Mouse (Mus musculus) forebrain, embryonic 15.5 days (tissue): ENCODE measurements at regions not wholly inside any gene's neighbourhood (a gene's known extent, or its start where the extent isn't known, plus 50 kb on each side); places are given as distances from the start of the nearest gene placed in this dataset.
"Not testable (repeated sequence)": the region's sequence is repeated elsewhere in the genome, so short reads cannot be mapped to it uniquely, and the experiment has no call there.

Experiments
- ATAC-seq: fragments of 200-750 bp; cut with Nextera tagmentation; replicated peaks from 2 replicates; pipeline ENCODE4 v1.8.0; 2017; ENCODE audit warnings: mild to moderate bottlenecking, moderate TSS enrichment, moderate library complexity
- H3K27ac ChIP-seq: fragments of 300-500 bp; sonication (generic); replicated peaks from 2 replicates; pipeline ENCODE4 v1.5.1; 2015; ENCODE audit warnings: mild to moderate bottlenecking, inconsistent platforms
- H3K27me3 ChIP-seq: fragments of 300-500 bp; sonication (generic); 2 replicates; pipeline ENCODE4 v1.6.1; 2015; ENCODE audit warnings: inconsistent platforms
- H3K36me3 ChIP-seq: fragments of 300-500 bp; sonication (generic); 2 replicates; pipeline ENCODE4 v1.6.1; 2015; ENCODE audit warnings: mild to moderate bottlenecking, inconsistent platforms
- H3K4me1 ChIP-seq: fragments of 300-500 bp; sonication (generic); 2 replicates; pipeline ENCODE4 v1.6.1; 2015; ENCODE audit warnings: inconsistent platforms
- H3K4me2 ChIP-seq: fragments of 300-500 bp; sonication (generic); replicated peaks from 2 replicates; pipeline ENCODE4 v1.6.1; 2015; ENCODE audit warnings: mild to moderate bottlenecking, inconsistent platforms
- H3K4me3 ChIP-seq: fragments of 300-500 bp; sonication (generic); 2 replicates; pipeline ENCODE4 v1.5.1; 2015; ENCODE audit warnings: mild to moderate bottlenecking, inconsistent platforms
- H3K9ac ChIP-seq: fragments of 300-500 bp; sonication (generic); replicated peaks from 2 replicates; pipeline ENCODE4 v1.6.1; 2015; ENCODE audit warnings: mild to moderate bottlenecking, inconsistent platforms
- H3K9me3 ChIP-seq: fragments of 300-500 bp; sonication (generic); 2 replicates; pipeline ENCODE4 v1.6.1; 2016; ENCODE audit warnings: inconsistent platforms
- WGBS: fragments of 180-500 bp; shearing (Covaris S2); methylation state at CpG from one replicate; pipeline ENCODE4 v1.1.7; 2015; ENCODE audit warnings: mixed read lengths; 5-methylcytosine and 5-hydroxymethylcytosine counted together

GRCm38 (mm10) chr2:44513080-44513724 lies 414.3 kb downstream of the Gtdc1 start:
- H3K4me3 ChIP-seq, result no peak overlapping the region
- H3K27me3 ChIP-seq, result no peaks in the 10 kb centered on the region
- peaks cover 13% of the 10 kb centered on the region for H3K4me1 ChIP-seq
- H3K27ac ChIP-seq, result peak overlapping the region; percentile 71
- no peak overlapping the region for H3K9ac ChIP-seq
- no peak overlapping the region for H3K4me2 ChIP-seq
- H3K36me3 ChIP-seq, result no peaks in the 10 kb centered on the region
- peak; percentile 56 for ATAC-seq
- 27% methylated on average over 6 of the region's 6 CpGs for WGBS
- H3K9me3 ChIP-seq, result no peaks in the 10 kb centered on the region

GRCm38 (mm10) chr2:44512334-44512733 lies 415.1 kb downstream of the Gtdc1 start:
- peak overlapping the region; percentile 71 for H3K27ac ChIP-seq
- ATAC-seq, result peak; percentile 68
- 31% methylated on average over 8 of the region's 8 CpGs for WGBS

GRCm38 (mm10) chr2:44509101-44509500 lies 418.4 kb downstream of the Gtdc1 start:
- no peak overlapping the region for H3K9ac ChIP-seq
- no peak overlapping the region for H3K4me3 ChIP-seq
- no peak overlapping the region for H3K27ac ChIP-seq
- no peaks in the 10 kb centered on the region for H3K9me3 ChIP-seq
- peaks cover 13% of the 10 kb centered on the region for H3K4me1 ChIP-seq
- no peak overlapping the region for H3K4me2 ChIP-seq
- no peaks in the 10 kb centered on the region for H3K27me3 ChIP-seq
- ATAC-seq, result no peak
- H3K36me3 ChIP-seq, result no peaks in the 10 kb centered on the region
- WGBS, result 88% methylated on average over 4 of the region's 4 CpGs

More at GRCm38 (mm10) chr2:44512334-44512733, 415.1 kb downstream of the Gtdc1 start:
- H3K4me2 ChIP-seq, result no peak overlapping the region
- no peaks in the 10 kb centered on the region for H3K9me3 ChIP-seq
- peaks cover 13% of the 10 kb centered on the region for H3K4me1 ChIP-seq
- no peak overlapping the region for H3K4me3 ChIP-seq
- H3K9ac ChIP-seq, result no peak overlapping the region
- no peaks in the 10 kb centered on the region for H3K27me3 ChIP-seq
- no peaks in the 10 kb centered on the region for H3K36me3 ChIP-seq

- WGBS, result 71% methylated on average over 6 of the region's 6 CpGs
- no peaks in the 10 kb centered on the region for H3K9me3 ChIP-seq
- no peaks in the 10 kb centered on the region for H3K27me3 ChIP-seq
- no peaks in the 10 kb centered on the region for H3K36me3 ChIP-seq
- H3K4me2 ChIP-seq, result no peak overlapping the region
- no peak overlapping the region for H3K9ac ChIP-seq
- no peak overlapping the region for H3K27ac ChIP-seq
- no peak overlapping the region for H3K4me3 ChIP-seq
- no peaks in the 10 kb centered on the region for H3K4me1 ChIP-seq
- no peak for ATAC-seq
Measured at GRCm38 (mm10) chr2:44504273-44504672, 423.2 kb downstream of the Gtdc1 start.

- H3K36me3 ChIP-seq, H3K4me3 ChIP-seq, H3K9me3 ChIP-seq, H3K4me1 ChIP-seq, H3K27me3 ChIP-seq, H3K4me2 ChIP-seq, H3K9ac ChIP-seq, H3K27ac ChIP-seq, ATAC-seq: not testable (repeated sequence)
- WGBS, result 100% methylated on average over 1 of the region's 1 CpGs
Measured at GRCm38 (mm10) chr2:44490806-44491205, 436.7 kb downstream of the Gtdc1 start.

- no peak for ATAC-seq
- Histone ChIP-seq H3K4me2 (no peak overlapping the region), H3K36me3 (no peaks in the 10 kb centered on the region), H3K4me1 (no peaks in the 10 kb centered on the region), H3K27ac (no peak overlapping the region), H3K27me3 (no peaks in the 10 kb centered on the region), H3K9ac (no peak overlapping the region), H3K9me3 (no peaks in the 10 kb centered on the region), H3K4me3 (no peak overlapping the region)
- WGBS, result 98% methylated on average over 4 of the region's 4 CpGs
Measured at GRCm38 (mm10) chr2:44490230-44490629, 437.2 kb downstream of the Gtdc1 start.

GRCm38 (mm10) chr2:44485880-44486279 lies 441.6 kb downstream of the Gtdc1 start:
- 73% methylated on average over 14 of the region's 14 CpGs for WGBS

GRCm38 (mm10) chr2:44479746-44480145 lies 447.7 kb downstream of the Gtdc1 start:
- H3K36me3 ChIP-seq, result no peaks in the 10 kb centered on the region
- WGBS, result 95% methylated on average over 5 of the region's 5 CpGs
- no peak overlapping the region for H3K9ac ChIP-seq
- H3K4me3 ChIP-seq, result no peak overlapping the region
- no peak overlapping the region for H3K27ac ChIP-seq
- H3K9me3 ChIP-seq, result no peaks in the 10 kb centered on the region
- no peaks in the 10 kb centered on the region for H3K4me1 ChIP-seq
- no peaks in the 10 kb centered on the region for H3K27me3 ChIP-seq
- ATAC-seq, result no peak
- no peak overlapping the region for H3K4me2 ChIP-seq

More at GRCm38 (mm10) chr2:44485880-44486279, 441.6 kb downstream of the Gtdc1 start:
- Histone ChIP-seq H3K36me3 (no peaks in the 10 kb centered on the region), H3K9me3 (peaks cover 4% of the 10 kb centered on the region; the same call in 1 of the 2 replicates), H3K27ac (no peak overlapping the region), H3K4me2 (no peak overlapping the region), H3K9ac (no peak overlapping the region), H3K27me3 (no peaks in the 10 kb centered on the region), H3K4me1 (no peaks in the 10 kb centered on the region), H3K4me3 (no peak overlapping the region)
- ATAC-seq, result no peak

GRCm38 (mm10) chr2:44475456-44475855 lies 452.0 kb downstream of the Gtdc1 start:
- Histone ChIP-seq H3K4me3 (no peak overlapping the region), H3K4me2 (no peak overlapping the region), H3K9me3 (no peaks in the 10 kb centered on the region), H3K36me3 (no peaks in the 10 kb centered on the region), H3K27ac (no peak overlapping the region), H3K4me1 (peaks cover 4% of the 10 kb centered on the region; the same call in 1 of the 2 replicates), H3K9ac (no peak overlapping the region), H3K27me3 (no peaks in the 10 kb centered on the region)
- ATAC-seq, result no peak
- WGBS, result 90% methylated on average over 1 of the region's 1 CpGs

- H3K4me3 ChIP-seq, result no peak overlapping the region
- peaks cover 4% of the 10 kb centered on the region; the same call in 1 of the 2 replicates for H3K4me1 ChIP-seq
- no peaks in the 10 kb centered on the region for H3K27me3 ChIP-seq
- peak; percentile 71 for ATAC-seq
- no peak overlapping the region for H3K9ac ChIP-seq
- 3% methylated on average over 3 of the region's 3 CpGs for WGBS
- no peaks in the 10 kb centered on the region for H3K9me3 ChIP-seq
- H3K36me3 ChIP-seq, result no peaks in the 10 kb centered on the region
- no peak overlapping the region for H3K4me2 ChIP-seq
- no peak overlapping the region for H3K27ac ChIP-seq
Measured at GRCm38 (mm10) chr2:44474653-44475052, 452.8 kb downstream of the Gtdc1 start.

- H3K36me3 ChIP-seq, result no peaks in the 10 kb centered on the region
Measured at GRCm38 (mm10) chr2:44471381-44471780, 456.1 kb downstream of the Gtdc1 start.

GRCm38 (mm10) chr2:44470953-44471352 lies 456.5 kb downstream of the Gtdc1 start:
- WGBS, result 97% methylated on average over 5 of the region's 5 CpGs
- H3K4me1 ChIP-seq, result peaks cover 4% of the 10 kb centered on the region; the same call in 1 of the 2 replicates
- no peak for ATAC-seq

More at GRCm38 (mm10) chr2:44471381-44471780, 456.1 kb downstream of the Gtdc1 start:
- no peak overlapping the region for H3K4me3 ChIP-seq
- H3K9ac ChIP-seq, result no peak overlapping the region
- peaks cover 4% of the 10 kb centered on the region; the same call in 1 of the 2 replicates for H3K4me1 ChIP-seq
- no peak overlapping the region for H3K4me2 ChIP-seq
- no peaks in the 10 kb centered on the region for H3K27me3 ChIP-seq
- H3K9me3 ChIP-seq, result no peaks in the 10 kb centered on the region
- ATAC-seq, result no peak
- H3K27ac ChIP-seq, result no peak overlapping the region

GRCm38 (mm10) chr2:44464631-44465030 lies 462.8 kb downstream of the Gtdc1 start:
- Histone ChIP-seq H3K36me3 (no peaks in the 10 kb centered on the region), H3K27me3 (no peaks in the 10 kb centered on the region), H3K9me3 (no peaks in the 10 kb centered on the region), H3K4me2 (no peak overlapping the region), H3K4me1 (peaks cover 17% of the 10 kb centered on the region), H3K9ac (no peak overlapping the region), H3K27ac (no peak overlapping the region), H3K4me3 (no peak overlapping the region)
- 75% methylated on average over 7 of the region's 7 CpGs for WGBS
- no peak for ATAC-seq

More at GRCm38 (mm10) chr2:44470953-44471352, 456.5 kb downstream of the Gtdc1 start:
- no peak overlapping the region for H3K4me2 ChIP-seq
- H3K36me3 ChIP-seq, result no peaks in the 10 kb centered on the region
- H3K9ac ChIP-seq, result no peak overlapping the region
- H3K9me3 ChIP-seq, result no peaks in the 10 kb centered on the region
- H3K4me3 ChIP-seq, result no peak overlapping the region
- no peak overlapping the region for H3K27ac ChIP-seq
- no peaks in the 10 kb centered on the region for H3K27me3 ChIP-seq
